ENCODE assay signal across 14 mouse cellular contexts in genomic region chr10:19945651-19946050, GRCm38 (mm10).
"Had no signal": no experiment of that assay in that cellular context is flagged by ENCODE, and none has a peak within 500 bp of the region (broad histone marks: within the 10 kb centered on the region; RNA-seq: fewer than 3 reads in every experiment).

No protein-coding gene starts in this region.

- H3K4me2 ChIP-seq: liver, embryonic 12.5 days; liver, embryonic 15.5 days; lung, embryonic 15.5 days; midbrain, embryonic 13.5 days had no signal

- H3K4me1 ChIP-seq: midbrain, embryonic 13.5 days had no signal

- H3K27me3 ChIP-seq: liver, embryonic 12.5 days; liver, embryonic 15.5 days; lung, embryonic 15.5 days; midbrain, embryonic 13.5 days had no signal

- H3K9ac ChIP-seq: liver, embryonic 12.5 days; liver, embryonic 15.5 days; lung, embryonic 15.5 days; midbrain, embryonic 13.5 days had no signal

- H3K36me3 ChIP-seq: liver, embryonic 12.5 days; liver, embryonic 15.5 days; lung, embryonic 15.5 days; midbrain, embryonic 13.5 days had no signal

- H3K27ac ChIP-seq: kidney, postnatal 0 days; left cerebral cortex, adult 2 months; liver, embryonic 12.5 days; liver, embryonic 15.5 days; lung, embryonic 15.5 days; macrophage; midbrain, embryonic 13.5 days had no signal

- ATAC-seq: liver, embryonic 12.5 days; midbrain, embryonic 13.5 days; midbrain, embryonic 16.5 days had no signal

- H3K9me3 ChIP-seq: liver, embryonic 12.5 days; liver, embryonic 15.5 days; lung, embryonic 15.5 days; midbrain, embryonic 13.5 days had no signal

- DNase-seq: kidney, adult 18-20 months; kidney, postnatal 36 days; layer of hippocampus, postnatal 36 days; lung, adult 18-20 months; lung, postnatal 14 days; thymus, postnatal 36 days had no signal

- H3K4me3 ChIP-seq: left cerebral cortex, adult 2 months; liver, embryonic 12.5 days; liver, embryonic 15.5 days; lung, embryonic 15.5 days; midbrain, embryonic 13.5 days had no signal
